Mouse (Mus musculus) activated CD4-positive, CD25-positive, alpha-beta regulatory T cell, adult 4 months (primary cell): Measurements from ENCODE around the gene Fam173b. TPM values are rescaled to one million over a fixed set of nuclear protein-coding genes. Genes with fewer than 3 reads are reported as not detected.
"Not testable (repeated sequence)": the region's sequence is repeated elsewhere in the genome, so short reads cannot be mapped to it uniquely, and the experiment has no call there.

Experiments used
- ATAC-seq: one replicate; pipeline ENCODE4 v1.8.0; 2017
- polyA plus RNA-seq, 2 experiments: library from polyadenylated mRNA; unstranded; fragments of 100-300 nt; shearing (Covaris generic); gene quantifications; one replicate each; pipeline ENCODE4 v1.2.1; 2017

The Fam173b gene
- polyA plus RNA-seq, result 10 to 100 TPM; 20.0 to 26.3 TPM

DNA sequence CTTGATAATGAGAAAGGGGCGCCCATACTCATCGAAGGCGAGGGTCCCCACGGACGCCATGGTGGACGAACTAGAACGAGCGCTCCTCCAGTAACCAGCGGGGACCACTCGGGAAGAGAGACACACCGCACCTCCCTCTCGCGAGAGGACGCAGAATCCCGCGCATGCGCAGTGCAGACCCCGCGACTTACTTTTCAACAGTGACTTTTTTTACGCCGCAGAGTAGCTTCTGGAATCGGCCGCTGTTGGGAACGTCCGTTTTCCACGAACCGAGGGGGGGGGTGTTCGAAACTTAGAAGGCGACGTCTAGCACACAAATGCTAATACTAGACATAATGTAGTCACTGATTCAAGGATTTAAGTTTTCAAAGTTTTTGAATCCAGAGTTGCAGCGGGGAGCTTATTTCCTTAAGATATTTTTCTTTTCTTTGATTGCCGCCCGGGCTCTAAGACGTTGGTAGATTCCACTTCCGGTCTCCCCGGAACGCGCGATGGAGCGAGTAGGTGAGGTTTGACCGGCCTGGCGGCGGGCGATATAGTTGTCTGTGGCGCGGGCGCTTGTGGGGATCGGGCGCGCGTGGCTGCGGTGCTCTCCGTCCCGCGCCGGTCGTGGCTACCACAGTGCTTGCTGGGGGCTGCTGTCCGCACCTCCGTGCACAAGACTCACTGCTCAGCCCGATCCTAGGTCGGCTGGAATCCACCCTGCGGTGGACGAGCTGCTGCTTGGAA, at the start of gene Fam173b, which contains the start of gene Cct5:
Fam173b (plus strand) TSS at position 207 of the 729 bp plus-strand sequence.
Cct5 (minus strand) TSS at position 159 of the 729 bp plus-strand sequence.
- ATAC-seq, result peak; percentile 81

DNA sequence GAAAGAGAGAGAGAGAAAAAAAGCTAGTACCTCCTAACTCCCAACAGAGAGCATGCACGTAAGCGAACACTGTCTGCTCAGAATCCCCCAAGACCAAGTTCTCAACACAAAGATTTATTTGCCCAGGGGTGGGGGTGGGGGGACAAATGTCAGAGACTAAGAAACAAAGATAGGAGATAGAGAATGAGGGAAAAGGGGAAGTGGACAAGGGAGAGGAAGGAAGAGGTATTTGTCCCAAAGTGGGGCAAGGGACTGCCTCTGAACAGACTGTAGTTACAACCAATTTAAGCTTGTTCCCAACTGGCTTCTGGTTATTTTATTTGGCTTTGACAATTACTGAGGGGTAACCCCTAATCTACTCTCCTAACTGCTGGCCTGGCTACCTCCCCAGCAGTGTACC, 46.8 kb upstream of the Fam173b start:
- no peak for ATAC-seq

- ATAC-seq, result no peak
Observed at GRCm38 (mm10) chr15:31561390-31561789, 40.3 kb upstream of the Fam173b start.

DNA sequence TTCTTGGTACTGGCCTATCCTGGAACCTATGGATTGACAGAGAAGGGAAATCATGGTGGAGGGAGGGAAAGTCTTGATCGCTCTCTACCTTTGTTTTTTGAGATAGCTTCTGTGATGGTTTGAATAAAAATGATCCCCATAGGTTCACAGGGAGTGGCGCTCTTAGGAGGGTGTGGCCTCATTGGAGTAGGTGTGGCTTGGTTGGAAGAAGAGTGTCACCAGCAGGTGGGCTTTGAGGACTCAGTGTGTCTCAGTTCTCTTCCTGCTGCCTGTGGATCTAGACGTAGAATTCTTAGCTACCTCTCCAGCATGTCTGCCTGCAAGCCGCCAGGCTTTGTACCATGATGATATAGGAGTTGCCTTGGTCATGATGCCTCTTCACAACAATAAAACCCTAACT, 39.7 kb upstream of the Fam173b start:
- no peak for ATAC-seq

GRCm38 (mm10) chr15:31562847-31563246, 38.8 kb upstream of the Fam173b start:
- no peak for ATAC-seq

- ATAC-seq, result no peak
Observed at GRCm38 (mm10) chr15:31563577-31564546, 37.8 kb upstream of the Fam173b start.

GRCm38 (mm10) chr15:31565184-31565583, 36.5 kb upstream of the Fam173b start, which contains the start of gene Cmbl:
Gene Cmbl, plus strand, starts transcription at chr15:31565389.
- ATAC-seq, result no peak

DNA sequence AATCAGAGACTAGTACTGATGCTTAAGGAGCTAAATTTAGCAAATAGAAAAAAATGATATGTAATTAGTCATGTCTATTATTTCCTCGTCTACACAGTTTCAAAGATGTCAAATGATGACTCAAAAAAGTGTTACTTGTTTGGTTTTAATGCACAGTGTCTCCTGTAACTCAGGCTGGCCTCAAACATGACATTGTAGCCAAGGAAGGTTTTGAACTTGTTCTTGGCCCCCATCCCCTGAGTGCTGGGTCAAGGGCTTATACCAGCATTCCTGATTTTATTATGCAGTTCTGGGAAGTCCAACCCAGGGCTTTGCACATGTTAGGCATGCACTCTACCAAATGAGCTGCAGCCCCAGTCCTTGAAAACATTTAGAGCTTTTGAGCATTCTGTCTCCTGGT, 35.9 kb upstream of the Fam173b start:
- ATAC-seq, result no peak

DNA sequence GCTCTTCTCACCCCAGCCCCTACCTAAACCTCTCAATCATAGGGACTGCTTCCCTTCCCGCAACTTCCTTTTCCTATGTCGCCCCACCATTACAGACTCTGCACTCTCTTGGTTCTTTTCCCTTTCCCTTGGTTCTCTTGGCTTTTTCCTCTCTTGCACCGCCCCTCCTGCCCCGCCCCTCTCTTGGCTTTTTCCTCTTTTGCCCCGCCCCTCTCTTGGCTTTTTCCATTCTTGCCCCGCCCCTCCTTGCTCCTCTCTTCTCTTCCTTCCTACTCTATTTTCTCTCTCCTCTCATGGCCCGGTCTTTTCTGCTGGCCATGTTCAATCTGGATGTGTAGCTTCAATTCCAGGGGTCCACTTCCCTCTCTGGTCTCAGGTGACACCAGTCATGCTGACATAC, 34.2 kb upstream of the Fam173b start:
- ATAC-seq, result no peak

GRCm38 (mm10) chr15:31568581-31568996, 33.1 kb upstream of the Fam173b start:
- no peak for ATAC-seq

DNA sequence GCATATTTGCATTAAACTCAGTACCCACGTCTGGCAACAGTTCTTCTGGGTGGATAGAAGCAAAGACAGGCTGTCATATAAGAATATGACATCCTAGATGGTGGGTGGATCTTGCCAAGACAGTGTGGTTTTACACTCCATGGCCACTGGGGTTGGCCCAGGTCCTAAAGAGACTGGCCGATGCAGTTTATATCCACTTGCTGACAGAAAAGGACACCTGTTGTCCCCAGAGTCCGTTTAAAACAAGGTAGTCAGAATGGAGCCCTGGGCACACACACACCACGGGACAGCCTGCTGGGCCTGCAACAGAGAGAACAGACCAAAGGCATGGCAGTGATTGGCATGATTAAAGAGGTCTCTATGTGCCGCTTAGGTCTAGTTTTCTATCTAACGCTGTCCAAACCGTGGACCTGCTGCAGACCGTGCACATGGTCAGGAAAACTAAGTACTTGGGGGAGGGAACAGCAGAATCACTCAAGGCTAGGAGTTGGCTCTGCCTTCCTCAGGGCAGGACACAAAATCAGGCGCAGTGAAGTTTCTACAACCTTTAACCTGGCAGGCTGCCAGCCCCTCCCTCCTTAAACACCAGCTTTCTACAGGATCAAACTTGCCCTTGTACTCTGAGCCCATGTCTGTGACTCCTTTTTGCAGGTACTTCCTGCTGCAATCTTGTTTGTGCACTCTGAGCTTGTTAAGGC, 32.2 kb upstream of the Fam173b start:
- no peak for ATAC-seq

DNA sequence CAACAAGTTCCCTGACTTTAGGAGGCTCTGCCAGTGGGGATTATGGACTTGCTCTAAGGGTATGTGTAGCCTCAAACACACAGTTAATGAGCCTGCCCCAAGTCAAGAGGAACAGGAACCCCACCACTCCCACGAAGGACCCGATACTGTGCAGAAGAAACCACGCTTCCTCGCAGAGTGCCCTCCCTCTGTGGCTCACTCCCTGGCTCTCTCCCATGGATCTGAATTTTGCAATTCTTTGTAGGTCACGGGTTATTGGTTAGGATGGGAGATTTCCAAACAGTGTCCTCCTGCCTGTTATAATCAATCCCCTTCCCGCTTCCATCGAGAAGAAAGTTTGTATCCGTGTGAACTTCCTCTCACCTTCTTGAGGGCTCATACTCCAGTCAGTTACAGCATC, 30.7 kb upstream of the Fam173b start:
- ATAC-seq, result no peak

DNA sequence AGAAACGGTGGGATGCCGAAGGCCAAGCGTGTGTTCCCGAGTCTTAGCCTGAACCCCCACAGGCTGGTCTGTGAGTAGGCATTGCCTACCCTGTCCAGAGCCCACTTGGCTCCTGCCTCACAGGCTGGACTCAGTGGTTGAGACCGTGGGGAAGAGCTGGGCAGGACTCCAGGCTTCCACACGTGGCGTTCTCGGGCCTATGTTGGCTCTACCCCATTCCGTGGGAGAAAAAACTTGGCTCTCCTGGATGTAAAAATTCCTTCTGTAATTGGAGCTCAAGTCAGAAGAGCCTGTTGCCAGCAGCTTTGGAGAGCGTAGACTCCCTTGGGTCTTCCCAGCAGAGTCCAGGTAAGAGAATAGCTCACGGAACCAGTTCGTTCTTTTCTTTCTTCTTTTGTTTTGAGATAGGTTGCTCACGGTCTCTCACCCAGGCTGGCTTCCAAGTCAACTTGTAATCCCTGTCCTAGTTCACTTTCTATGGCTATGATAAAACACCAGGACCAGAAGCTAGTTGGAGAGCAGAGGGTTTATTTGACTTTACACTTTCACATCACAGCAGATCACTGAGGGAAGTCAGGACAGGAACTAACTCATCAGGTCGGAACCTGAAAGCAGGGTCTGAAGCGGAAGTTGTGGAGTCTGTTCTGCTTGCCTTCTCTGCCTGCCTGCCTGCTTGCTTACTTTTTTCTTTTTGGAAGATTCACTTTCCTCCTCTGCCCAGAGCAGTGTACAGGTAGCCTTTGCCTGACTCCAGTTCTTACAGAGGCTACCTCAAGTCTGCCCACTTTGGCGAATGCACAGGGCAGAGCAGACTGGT, 29.5 kb upstream of the Fam173b start:
- no peak for ATAC-seq

DNA sequence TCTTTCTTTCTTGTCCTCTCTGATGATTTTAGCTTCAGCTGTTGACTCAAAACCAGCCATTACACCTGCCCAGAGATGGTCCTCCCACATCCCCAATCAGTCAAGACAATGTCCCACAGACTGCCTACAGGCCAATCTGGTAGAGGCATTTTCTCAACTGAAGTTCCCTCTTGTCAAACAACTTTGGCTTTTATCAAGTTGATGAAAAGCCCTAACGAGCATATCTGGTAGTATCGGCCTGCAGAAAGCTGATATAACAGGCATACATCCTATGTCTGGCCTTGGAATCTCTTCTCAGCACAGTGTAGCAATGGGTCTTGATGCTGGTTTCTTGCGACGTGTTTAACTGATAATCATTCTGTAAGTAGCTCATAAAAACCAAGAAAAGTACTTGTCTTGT, 28.4 kb upstream of the Fam173b start:
- no peak for ATAC-seq

DNA sequence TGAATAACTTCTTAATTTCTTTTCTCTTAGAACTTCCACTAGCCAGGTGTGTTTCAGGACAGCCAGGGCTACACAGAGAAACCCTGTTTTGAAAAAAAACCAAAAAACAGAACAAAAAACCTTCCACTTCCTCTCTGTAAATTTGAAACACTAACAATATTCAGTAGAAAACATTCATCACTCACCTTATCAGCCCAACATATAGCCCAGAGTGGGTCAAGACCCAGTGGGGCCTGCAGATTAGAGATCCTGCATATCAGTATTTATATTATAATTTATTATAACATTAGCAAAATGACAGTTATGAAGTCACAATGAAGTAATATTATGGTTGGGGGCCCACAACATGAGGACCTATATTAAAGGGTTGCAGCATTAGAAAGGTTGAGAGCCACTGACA, 28.0 kb upstream of the Fam173b start:
- ATAC-seq, result no peak

GRCm38 (mm10) chr15:31576076-31576475, 25.6 kb upstream of the Fam173b start:
- ATAC-seq, result no peak

DNA sequence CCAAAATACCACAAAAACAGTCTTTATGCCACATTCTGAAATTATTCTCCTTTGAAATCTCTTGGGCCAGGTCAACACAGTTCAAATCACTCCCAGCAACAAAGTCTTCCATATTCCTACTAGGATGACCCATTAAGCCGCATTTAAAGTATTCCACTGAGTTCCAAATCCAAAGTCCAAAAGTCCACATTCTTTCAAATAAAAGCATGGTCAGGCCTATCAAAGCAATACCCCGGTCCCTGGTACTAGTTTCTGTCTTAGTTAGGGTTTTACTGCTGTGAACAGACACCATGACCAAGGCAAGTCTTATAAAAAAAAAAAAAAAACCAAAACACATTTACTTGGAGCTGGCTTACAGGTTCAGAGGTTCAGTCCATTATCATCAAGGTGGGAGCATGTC, 20.6 kb upstream of the Fam173b start:
- ATAC-seq, result not testable (repeated sequence)

DNA sequence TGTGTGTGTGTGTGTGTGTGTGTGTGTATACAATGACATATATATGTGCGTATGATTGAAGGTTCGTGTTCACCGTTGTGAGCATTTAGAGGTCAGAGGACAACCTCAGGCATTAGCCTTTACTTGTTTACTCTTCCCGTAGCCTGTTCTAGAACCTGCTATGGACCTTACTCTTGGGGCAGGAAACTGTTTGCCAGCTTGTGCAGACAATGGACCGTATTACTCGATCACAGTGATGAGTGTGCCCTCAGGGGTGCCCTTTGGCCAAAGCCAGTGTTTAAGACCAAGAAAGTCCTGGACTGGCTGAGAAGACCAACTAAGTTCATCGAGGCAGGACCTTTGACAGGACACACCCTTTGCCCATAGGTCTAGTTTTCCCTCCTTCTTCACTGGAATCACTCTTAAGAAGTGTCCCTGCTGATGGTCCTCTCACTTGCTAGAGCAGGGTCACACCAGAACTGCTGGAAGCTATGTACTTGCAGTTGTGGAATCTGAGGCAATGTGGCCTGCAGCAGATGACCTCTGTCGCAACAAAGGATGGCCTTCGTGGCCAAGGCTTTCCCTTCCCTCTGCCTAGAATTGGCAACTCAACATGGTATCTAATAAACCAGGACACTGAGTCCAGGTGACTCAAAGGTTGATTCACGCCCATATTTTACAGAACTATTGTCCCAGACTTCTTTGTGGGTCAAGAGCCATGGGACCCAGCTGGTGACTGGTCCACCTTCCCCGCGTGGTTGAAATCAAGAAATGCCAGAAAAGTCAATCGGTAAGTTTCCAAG, 18.2 kb upstream of the Fam173b start:
- ATAC-seq, result no peak

DNA sequence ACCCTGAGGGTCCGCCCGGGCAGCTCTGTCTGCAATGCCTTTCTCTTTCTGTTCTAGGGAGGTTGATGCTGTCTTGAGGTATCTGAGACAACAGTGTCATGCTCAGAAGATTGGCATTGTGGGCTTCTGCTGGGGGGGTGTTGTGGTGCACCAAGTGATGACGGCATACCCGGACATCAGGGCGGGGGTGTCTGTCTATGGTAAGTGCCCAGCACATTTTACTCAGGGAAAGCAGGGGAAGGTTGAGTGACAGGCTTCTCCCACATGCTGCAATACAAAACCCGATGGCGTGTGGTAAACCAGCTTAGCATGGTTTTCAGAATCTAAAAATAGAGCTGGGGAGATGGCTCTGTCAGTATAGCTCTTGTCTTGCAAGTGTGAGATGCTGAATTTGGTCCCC, 16.4 kb upstream of the Fam173b start:
- ATAC-seq, result no peak

DNA sequence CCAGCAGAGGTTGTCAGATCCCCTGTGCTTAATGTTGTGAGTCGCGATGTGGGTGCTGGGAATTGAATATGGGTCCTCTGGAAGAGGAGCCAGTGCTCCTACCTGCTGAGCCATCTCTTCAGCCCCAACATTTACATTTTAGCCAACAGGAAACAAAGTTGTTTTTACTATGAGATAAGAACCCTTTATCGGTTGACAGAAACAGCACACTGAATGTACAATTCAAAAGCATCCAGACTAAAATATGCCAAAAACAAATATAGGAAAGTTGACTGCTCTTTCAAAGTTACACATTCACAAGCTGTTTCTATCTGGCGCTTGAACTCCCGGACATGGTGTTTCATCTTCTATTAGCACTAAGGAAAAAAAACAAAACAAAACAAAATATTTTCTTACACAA, 15.6 kb upstream of the Fam173b start:
- no peak for ATAC-seq

DNA sequence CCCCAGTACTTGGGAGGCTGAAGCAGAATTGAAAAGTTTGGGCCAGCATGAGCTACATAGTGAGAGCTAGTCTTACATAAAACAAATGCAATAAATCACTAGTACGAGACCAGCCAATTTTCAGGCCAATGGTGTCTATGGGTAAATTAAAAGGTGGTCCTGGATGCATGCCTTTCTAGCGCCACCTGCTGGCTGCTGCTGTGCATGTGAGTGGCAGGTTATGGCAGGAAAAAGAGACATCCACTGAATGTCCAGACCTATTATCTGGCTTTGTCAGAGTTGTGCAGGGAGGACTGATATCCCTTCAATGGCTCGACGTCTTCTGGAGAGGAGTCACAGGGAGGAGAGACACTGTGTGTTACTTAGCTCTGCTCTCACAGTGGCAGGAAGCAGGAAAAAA, 15.1 kb upstream of the Fam173b start:
- ATAC-seq, result peak; percentile 62
